Mouse (Mus musculus) central nervous system, embryonic 18 days (tissue): Measurements from ENCODE around the gene Gm3043. TPM values are rescaled to one million over a fixed set of nuclear protein-coding genes. Genes with fewer than 3 reads are reported as not detected.

Experiments
- polyA plus RNA-seq: library from polyadenylated mRNA; depleted of rRNA; stranded (reverse); fragments of >200 nt; gene quantifications from 2 replicates; pipeline ENCODE4 v1.2.3, GENCODE M21; 2012; rRNA removed

Gm3043 gene
- not detected in 2 replicates for polyA plus RNA-seq

DNA sequence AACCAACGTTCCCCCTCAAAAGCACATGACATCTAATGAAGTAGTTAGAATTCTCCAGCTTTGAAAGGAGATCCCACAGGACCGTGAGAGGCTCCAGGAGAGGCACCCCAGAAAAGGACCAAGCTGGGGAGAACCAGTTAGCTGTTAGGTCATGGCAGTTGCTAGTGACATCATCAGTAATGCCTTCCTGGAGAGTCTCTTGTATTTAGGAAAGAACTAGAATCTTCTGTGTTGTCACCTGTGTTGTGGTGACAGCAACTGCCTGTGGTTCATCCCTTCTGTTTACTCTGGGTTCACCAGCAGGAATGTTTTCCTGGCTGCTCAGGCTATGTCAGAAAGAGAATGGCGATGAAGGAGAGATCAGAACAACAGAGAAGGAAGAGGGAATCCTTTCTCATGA, at the start of gene Gm3043:
TSS of gene Gm3043 (plus strand) at position 301 of the 400 bp plus-strand sequence.

DNA sequence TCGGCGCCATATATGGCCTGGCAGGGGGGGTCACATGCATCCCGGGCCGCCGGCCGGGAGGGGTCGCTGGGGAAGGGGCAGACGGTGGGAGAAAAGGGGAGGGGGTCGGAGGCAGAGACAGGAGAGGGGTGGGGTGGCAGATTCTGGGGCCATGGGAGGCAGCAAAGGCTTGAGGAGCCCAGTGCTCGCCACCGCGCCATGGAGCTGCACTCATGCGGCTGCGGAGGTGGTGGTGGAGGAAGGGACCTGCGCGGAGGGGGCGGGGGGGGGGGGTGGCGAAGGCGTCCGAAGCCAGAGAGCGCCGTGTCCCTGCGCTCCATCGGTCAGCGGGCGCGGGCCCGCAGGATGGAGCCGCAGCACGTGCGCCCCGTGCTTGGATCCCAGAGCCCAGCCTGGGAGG, 36.9 kb upstream of the Gm3043 start, which contains the start of gene Gm3020:
TSS of gene Gm3020 (plus strand) at position 301 of the 400 bp plus-strand sequence.

Other genes starting within 250 kb of the Gm3043 start
- gene Gm10408, start 239.4 kb upstream of the Gm3043 start, polyA plus RNA-seq = not detected in 2 replicates
- not detected in 2 replicates for gene Gm3012, start 54.3 kb upstream of the Gm3043 start, polyA plus RNA-seq
- 11.7 and 11.8 TPM in 2 replicates for gene Gm3020, start 36.8 kb upstream of the Gm3043 start, polyA plus RNA-seq
- 14.2 and 16.5 TPM in 2 replicates for gene Gm3002, start 121.3 kb downstream of the Gm3043 start, polyA plus RNA-seq
- gene Gm3033, start 157.5 kb downstream of the Gm3043 start, polyA plus RNA-seq = not detected in 2 replicates
- 0.05 and 0.06 TPM in 2 replicates for gene Gm2916, start 195.4 kb downstream of the Gm3043 start, polyA plus RNA-seq
- gene Gm3029, start 243.0 kb downstream of the Gm3043 start, polyA plus RNA-seq = not detected in 2 replicates